Mouse (Mus musculus) large intestine, adult 2 months (tissue): ENCODE results near the gene Ifna5. TPM values are rescaled to one million over a fixed set of nuclear protein-coding genes. Genes with fewer than 3 reads are reported as not detected.
"Not testable (repeated sequence)": the region's sequence is repeated elsewhere in the genome, so short reads cannot be mapped to it uniquely, and the experiment has no call there.

ENCODE experiments used
- DNase-seq: peaks from one replicate; pipeline ENCODE4 v3.0.0-alpha.2; 2012; ENCODE audit warnings: low read depth, low spot score
- WGBS: fragments of 180-500 bp; shearing (Covaris S2); methylation state at CpG from one replicate; pipeline ENCODE4 v1.1.7; 2018; 5-methylcytosine and 5-hydroxymethylcytosine counted together
- polyA plus RNA-seq: library from polyadenylated mRNA; depleted of rRNA; stranded (reverse); fragments of >200 nt; gene quantifications from 2 replicates; pipeline ENCODE4 v1.2.3, GENCODE M21; 2012; rRNA removed

Gene Ifna5
- polyA plus RNA-seq: not detected in 2 replicates

GRCm38 (mm10) chr4:88835225-88835624 is at the start of gene Ifna5:
Gene Ifna5, plus strand, starts transcription at chr4:88835525.
- 74% methylated on average over 1 of the region's 1 CpGs for WGBS
- not testable (repeated sequence) for DNase-seq

DNA sequence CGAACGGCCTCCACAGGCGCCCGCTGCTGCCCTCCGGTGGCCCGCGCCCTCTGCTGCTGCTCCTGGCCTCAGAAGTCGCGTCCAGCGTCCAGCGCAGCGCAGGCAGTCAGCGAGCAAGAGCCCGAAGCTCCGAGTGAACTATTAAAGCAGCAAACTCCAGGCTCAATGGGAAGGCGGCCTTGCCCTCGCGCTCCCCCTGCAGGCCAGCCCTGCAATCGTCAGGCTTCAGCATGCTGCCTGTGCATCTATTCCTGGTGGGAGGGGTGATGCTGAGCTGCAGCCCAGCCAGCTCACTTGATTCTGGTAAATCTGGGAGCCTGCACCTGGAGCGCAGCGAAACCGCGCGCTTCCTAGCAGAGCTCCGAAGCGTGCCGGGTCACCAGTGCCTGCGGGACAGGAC is 46.9 kb upstream of the Ifna5 start, which contains the start of gene Gm13277:
Gm13277 (plus strand) TSS at position 231 of the 400 bp plus-strand sequence.
- not testable (repeated sequence) for DNase-seq
- WGBS: 0% methylated on average over 4 of the region's 28 CpGs

GRCm38 (mm10) chr4:88791250-88791649 is 44.1 kb upstream of the Ifna5 start, which contains the start of gene Gm13278:
Gene Gm13278, plus strand, starts transcription at chr4:88791550.
- DNase-seq: not testable (repeated sequence)
- WGBS: no CpG with 5 or more reads among the region's 28 CpGs

GRCm38 (mm10) chr4:88793936-88794675 is 41.2 kb upstream of the Ifna5 start, which contains the start of gene Gm13275:
Gene Gm13275, plus strand, starts transcription at chr4:88794487.
- under 1% methylated on average over 15 of the region's 52 CpGs for WGBS
- DNase-seq: not testable (repeated sequence)

DNA sequence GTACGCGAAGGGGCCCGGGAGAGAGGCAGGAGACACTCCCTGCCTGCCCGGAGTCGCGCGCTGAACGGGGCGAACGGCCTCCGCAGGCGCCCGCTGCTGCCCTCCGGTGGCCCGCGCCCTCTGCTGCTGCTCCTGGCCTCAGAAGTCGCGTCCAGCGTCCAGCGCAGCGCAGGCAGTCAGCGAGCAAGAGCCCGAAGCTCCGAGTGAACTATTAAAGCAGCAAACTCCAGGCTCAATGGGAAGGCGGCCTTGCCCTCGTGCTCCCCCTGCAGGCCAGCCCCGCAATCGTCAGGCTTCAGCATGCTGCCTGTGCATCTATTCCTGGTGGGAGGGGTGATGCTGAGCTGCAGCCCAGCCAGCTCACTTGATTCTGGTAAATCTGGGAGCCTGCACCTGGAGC is 38.2 kb upstream of the Ifna5 start, which contains the start of gene Gm13279:
Gm13279 (plus strand) TSS at position 301 of the 400 bp plus-strand sequence.
- DNase-seq: not testable (repeated sequence)
- WGBS: no CpG with 5 or more reads among the region's 28 CpGs

DNA sequence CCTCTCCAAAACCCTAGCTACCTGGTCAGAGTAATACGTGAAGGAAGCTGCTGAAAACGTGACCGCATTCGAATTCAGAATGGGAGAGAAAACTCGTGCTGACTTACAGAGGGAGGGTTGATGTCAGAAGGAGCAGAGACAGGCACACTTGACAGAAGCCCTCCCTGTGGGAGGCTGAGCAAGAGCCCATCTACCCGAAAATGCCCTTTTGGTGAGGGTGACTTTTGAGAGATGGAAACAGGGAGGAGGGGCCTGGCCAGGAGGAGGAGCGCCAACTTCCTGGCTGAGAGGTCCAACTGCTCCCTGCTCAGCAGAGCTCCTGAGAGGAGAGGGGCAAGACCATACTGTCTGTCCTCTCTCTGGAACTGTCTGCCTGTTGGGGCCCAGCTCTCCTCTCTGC is 36.0 kb upstream of the Ifna5 start, which contains the start of gene Gm13285:
Gm13285 (plus strand) TSS at position 301 of the 400 bp plus-strand sequence.
- 16% methylated on average over 6 of the region's 7 CpGs for WGBS
- DNase-seq: not testable (repeated sequence)

DNA sequence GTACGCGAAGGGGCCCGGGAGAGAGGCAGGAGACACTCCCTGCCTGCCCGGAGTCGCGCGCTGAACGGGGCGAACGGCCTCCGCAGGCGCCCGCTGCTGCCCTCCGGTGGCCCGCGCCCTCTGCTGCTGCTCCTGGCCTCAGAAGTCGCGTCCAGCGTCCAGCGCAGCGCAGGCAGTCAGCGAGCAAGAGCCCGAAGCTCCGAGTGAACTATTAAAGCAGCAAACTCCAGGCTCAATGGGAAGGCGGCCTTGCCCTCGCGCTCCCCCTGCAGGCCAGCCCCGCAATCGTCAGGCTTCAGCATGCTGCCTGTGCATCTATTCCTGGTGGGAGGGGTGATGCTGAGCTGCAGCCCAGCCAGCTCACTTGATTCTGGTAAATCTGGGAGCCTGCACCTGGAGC is 32.4 kb upstream of the Ifna5 start, which contains the start of gene Gm13287:
Gm13287 (plus strand) TSS at position 301 of the 400 bp plus-strand sequence.
- no CpG with 5 or more reads among the region's 29 CpGs for WGBS
- DNase-seq: not testable (repeated sequence)

- WGBS: no CpG with 5 or more reads among the region's 8 CpGs
- DNase-seq: not testable (repeated sequence)
Observed at GRCm38 (mm10) chr4:88805231-88805630, 30.1 kb upstream of the Ifna5 start, which contains the start of gene Gm13288. Gene Gm13288, plus strand, starts transcription at chr4:88805531.

DNA sequence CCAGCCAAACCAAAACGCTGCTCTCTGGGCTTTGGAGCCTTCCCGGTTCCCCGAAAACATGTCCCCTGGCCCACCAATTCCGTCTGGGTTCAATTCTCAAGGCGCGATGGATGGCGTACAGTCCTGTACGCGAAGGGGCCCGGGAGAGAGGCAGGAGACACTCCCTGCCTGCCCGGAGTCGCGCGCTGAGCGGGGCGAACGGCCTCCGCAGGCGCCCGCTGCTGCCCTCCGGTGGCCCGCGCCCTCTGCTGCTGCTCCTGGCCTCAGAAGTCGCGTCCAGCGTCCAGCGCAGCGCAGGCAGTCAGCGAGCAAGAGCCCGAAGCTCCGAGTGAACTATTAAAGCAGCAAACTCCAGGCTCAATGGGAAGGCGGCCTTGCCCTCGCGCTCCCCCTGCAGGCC is 29.6 kb upstream of the Ifna5 start:
- WGBS: under 1% methylated on average over 13 of the region's 34 CpGs
- not testable (repeated sequence) for DNase-seq

DNA sequence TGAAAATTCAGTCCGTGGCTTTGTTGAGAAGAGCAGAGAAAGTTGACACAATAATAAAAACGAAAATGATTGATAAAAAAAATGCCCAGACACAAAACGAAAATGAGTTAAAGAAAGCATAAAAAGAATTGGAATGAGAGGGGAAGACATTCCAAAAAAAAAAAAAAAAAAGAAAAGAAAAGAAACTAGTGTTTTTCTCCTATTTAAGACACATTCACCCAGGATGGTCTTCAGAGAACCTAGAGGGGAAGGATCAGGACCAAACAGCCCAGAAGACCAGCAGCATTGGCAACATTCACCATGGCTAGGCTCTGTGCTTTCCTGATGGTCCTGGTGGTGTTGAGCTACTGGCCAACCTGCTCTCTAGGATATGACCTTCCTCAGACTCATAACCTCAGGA is 19.4 kb upstream of the Ifna5 start, which contains the start of gene Ifna7:
Ifna7 (plus strand) TSS at position 301 of the 400 bp plus-strand sequence.
- no peak for DNase-seq
- 58% methylated on average over 3 of the region's 3 CpGs for WGBS

GRCm38 (mm10) chr4:88819659-88820058 is 15.7 kb upstream of the Ifna5 start, which contains the start of gene Ifna11:
Gene Ifna11, plus strand, starts transcription at chr4:88819959.
- WGBS: 84% methylated on average over 1 of the region's 1 CpGs

GRCm38 (mm10) chr4:88822995-88823394 is 12.3 kb upstream of the Ifna5 start:
- 30% methylated on average over 4 of the region's 4 CpGs for WGBS
- no peak for DNase-seq

More at GRCm38 (mm10) chr4:88819659-88820058, 15.7 kb upstream of the Ifna5 start, which contains the start of gene Ifna11:
- no peak for DNase-seq

DNA sequence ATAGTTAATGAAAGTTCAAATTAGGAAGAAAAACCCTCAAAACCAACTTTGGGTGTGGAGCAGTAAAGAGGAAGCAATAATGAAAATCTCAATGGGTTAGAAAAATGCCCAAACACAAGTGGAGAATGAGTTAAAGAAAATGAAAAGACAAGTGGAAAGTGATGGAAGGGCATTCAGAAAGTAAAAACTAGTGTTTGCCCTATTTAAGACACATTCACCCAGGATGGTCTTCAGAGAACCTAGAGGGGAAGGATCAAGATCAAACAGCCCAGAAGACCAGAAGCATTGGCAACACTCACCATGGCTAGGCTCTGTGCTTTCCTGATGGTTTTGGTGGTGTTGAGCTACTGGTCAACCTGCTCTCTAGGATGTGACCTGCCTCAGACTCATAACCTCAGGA is 8.2 kb upstream of the Ifna5 start, which contains the start of gene Ifna6:
Ifna6 (plus strand) TSS at position 301 of the 400 bp plus-strand sequence.
- DNase-seq: not testable (repeated sequence)

- 41% methylated on average over 4 of the region's 4 CpGs for WGBS
- DNase-seq: no peak
Observed at GRCm38 (mm10) chr4:88830523-88830922, 4.8 kb upstream of the Ifna5 start.

DNA sequence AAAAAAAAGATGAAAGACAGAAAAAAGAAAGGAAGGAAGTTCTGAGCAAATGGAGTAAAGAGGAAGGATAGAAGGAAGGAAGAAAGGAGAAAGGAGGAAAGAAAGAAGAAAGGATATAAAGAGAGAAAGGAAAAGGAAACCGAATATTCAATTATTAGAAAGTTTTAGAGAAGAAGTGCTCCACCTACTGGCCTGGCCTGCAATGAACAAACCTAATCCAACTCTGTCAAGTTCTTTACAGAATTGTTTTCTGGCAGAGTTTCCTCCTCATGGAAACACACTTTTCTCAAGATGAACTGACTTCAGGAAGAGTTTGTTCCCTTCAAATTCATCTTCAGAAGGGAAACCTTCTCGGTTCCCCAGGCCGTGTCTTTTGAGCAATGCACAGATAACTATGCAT is 3.5 kb downstream of the Ifna5 start:
- 36% methylated on average over 3 of the region's 3 CpGs for WGBS
- DNase-seq: no peak

DNA sequence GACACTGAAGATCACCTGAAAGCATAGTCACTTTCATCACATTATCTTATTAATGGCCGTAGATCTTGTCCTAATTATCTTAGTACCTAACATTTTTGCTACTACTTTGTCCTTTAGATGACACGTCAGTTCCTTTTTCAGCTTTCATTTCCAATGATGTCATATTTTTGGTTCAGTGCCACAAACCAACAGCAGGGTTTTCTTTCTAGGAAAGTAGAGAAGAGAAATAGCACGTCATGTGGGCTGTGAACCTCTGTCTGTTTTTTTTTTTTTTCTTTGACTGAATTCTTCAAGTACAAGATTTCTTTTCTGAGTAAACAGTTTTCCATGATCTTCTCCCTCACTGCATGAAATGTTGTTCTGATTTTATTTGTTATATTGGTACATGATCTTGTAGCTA is 4.7 kb downstream of the Ifna5 start:
- WGBS: 49% methylated on average over 3 of the region's 3 CpGs
- no peak for DNase-seq

DNA sequence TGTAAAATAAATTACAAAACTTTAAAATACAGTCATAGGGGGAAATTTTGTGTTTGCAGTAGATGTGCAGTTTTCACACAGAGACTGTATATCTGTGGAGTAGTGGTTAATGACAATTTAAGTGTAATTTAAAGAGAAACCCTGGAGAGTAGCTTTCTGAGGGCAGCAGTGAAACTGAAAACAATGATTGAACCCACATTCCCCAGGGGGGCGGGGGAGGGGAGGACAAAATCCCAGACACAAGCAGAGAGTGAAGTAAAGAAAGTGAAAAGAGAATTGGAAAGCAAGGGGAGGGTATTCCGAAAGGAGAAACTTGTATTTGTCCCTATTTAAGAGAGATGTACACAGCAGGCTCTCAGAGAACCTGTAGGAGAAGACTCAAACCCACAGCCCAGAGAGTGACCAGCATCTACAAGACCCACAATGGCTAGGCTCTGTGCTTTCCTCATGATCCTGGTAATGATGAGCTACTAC is 6.2 kb downstream of the Ifna5 start, which contains the start of gene Ifna4:
Ifna4 (plus strand) TSS at position 424 of the 474 bp plus-strand sequence.
- DNase-seq: no peak
- WGBS: 52% methylated on average over 2 of the region's 2 CpGs

GRCm38 (mm10) chr4:88845334-88845733 is 10.0 kb downstream of the Ifna5 start:
- WGBS: 44% methylated on average over 2 of the region's 2 CpGs
- DNase-seq: no peak

DNA sequence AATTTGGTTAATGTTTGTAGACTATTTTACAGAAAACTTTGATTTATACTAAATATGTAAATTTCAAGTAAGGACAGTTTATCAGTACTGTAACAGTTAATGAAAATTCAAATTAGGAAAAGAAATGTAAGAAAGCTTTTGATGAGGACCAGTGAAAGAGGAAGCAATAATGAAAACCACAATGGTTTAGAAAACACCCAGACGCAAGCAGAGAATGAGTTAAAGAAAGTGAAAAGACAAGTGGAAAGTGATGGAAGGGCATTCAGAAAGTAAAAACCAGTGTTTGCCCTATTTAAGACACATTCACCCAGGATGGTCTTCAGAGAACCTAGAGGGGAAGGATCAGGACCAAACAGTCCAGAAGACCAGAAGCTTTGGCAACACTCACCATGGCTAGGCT is 14.4 kb downstream of the Ifna5 start, which contains the start of gene Ifna1:
Ifna1 (plus strand) TSS at position 390 of the 400 bp plus-strand sequence.
- WGBS: 83% methylated on average over 1 of the region's 1 CpGs
- DNase-seq: no peak
